Mouse (Mus musculus) small intestine, adult 2 months (tissue): Measurements from ENCODE around the gene Nploc4.

Experiments
- CTCF ChIP-seq: fragments of 200-500 bp; IDR thresholded peaks from 2 replicates; pipeline ENCODE4 v1.5.1; 2012; ENCODE audit warnings: low read depth, mild to moderate bottlenecking, control low read depth, inconsistent platforms, low read length, moderate library complexity, mixed read lengths; ENCODE audit not compliant: insufficient replicate concordance, insufficient read length; ENCODE audit errors: extremely low read depth
- POLR2A ChIP-seq: fragments of 200-500 bp; IDR thresholded peaks from 2 replicates; pipeline ENCODE4 v1.6.1; 2012; ENCODE audit warnings: low read depth, mild to moderate bottlenecking, control low read depth, inconsistent platforms, low read length, moderate library complexity

DNA sequence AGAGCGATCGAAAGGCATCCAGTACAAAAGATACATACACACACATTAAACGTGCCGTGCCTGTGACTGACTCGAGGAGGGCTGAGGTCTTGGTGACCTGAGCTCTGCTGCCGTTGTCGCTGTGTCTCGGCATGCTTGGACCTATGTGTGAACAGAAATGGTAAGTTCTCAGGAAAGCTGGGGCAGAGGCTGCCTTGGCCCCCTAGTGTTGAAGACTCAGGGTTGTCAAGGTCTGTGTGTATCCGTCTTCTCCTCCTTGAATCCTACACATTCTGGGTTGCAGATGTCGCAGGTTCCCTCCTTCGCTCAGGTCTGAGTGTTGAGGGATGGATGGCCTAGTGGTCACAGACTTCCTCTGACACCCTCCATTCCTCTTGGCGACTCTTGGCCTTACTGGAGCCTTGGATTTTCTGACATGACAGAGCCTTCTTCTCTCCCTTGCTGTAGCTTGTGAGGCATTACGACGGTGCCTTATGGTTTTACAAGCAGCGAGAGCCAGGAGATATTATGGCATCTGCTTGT, 81.1 kb downstream of the Nploc4 start:
- TF ChIP-seq CTCF (no peak), POLR2A (no peak)
